Mouse (Mus musculus) forebrain, embryonic 15.5 days (tissue): Measurements from ENCODE around the gene Pbrm1. TPM values are rescaled to one million over a fixed set of nuclear protein-coding genes. Genes with fewer than 3 reads are reported as not detected.

Experiments
- ATAC-seq: fragments of 200-750 bp; cut with Nextera tagmentation; replicated peaks from 2 replicates; pipeline ENCODE4 v1.8.0; 2017; ENCODE audit warnings: mild to moderate bottlenecking, moderate TSS enrichment, moderate library complexity
- H3K27ac ChIP-seq: fragments of 300-500 bp; sonication (generic); replicated peaks from 2 replicates; pipeline ENCODE4 v1.5.1; 2015; ENCODE audit warnings: mild to moderate bottlenecking, inconsistent platforms
- H3K27me3 ChIP-seq: fragments of 300-500 bp; sonication (generic); 2 replicates; pipeline ENCODE4 v1.6.1; 2015; ENCODE audit warnings: inconsistent platforms
- H3K36me3 ChIP-seq: fragments of 300-500 bp; sonication (generic); 2 replicates; pipeline ENCODE4 v1.6.1; 2015; ENCODE audit warnings: mild to moderate bottlenecking, inconsistent platforms
- H3K4me1 ChIP-seq: fragments of 300-500 bp; sonication (generic); 2 replicates; pipeline ENCODE4 v1.6.1; 2015; ENCODE audit warnings: inconsistent platforms
- H3K4me2 ChIP-seq: fragments of 300-500 bp; sonication (generic); replicated peaks from 2 replicates; pipeline ENCODE4 v1.6.1; 2015; ENCODE audit warnings: mild to moderate bottlenecking, inconsistent platforms
- H3K4me3 ChIP-seq: fragments of 300-500 bp; sonication (generic); 2 replicates; pipeline ENCODE4 v1.5.1; 2015; ENCODE audit warnings: mild to moderate bottlenecking, inconsistent platforms
- H3K9ac ChIP-seq: fragments of 300-500 bp; sonication (generic); replicated peaks from 2 replicates; pipeline ENCODE4 v1.6.1; 2015; ENCODE audit warnings: mild to moderate bottlenecking, inconsistent platforms
- H3K9me3 ChIP-seq: fragments of 300-500 bp; sonication (generic); 2 replicates; pipeline ENCODE4 v1.6.1; 2016; ENCODE audit warnings: inconsistent platforms
- WGBS: fragments of 180-500 bp; shearing (Covaris S2); methylation state at CpG from one replicate; pipeline ENCODE4 v1.1.7; 2015; ENCODE audit warnings: mixed read lengths; 5-methylcytosine and 5-hydroxymethylcytosine counted together
- polyA plus RNA-seq: library from polyadenylated mRNA; unstranded; fragments of >200 nt; fragmentation: Nextera tagmentation; extraction: Ambion mirVana; gene quantifications from 2 replicates; pipeline ENCODE4 v1.2.1, GENCODE M21; 2015

Pbrm1 gene
- polyA plus RNA-seq, 1 experiment from 2014 or later: 165 TPM

GRCm38 (mm10) chr14:31129326-31130235 is 110.6 kb downstream of the Pbrm1 start:
- no peaks in the 10 kb centered on the region for H3K36me3 ChIP-seq
- no peaks in the 10 kb centered on the region for H3K9me3 ChIP-seq
- H3K27ac ChIP-seq: peak overlapping the region; percentile 89
- H3K4me2 ChIP-seq: peak overlapping the region; percentile 87
- H3K27me3 ChIP-seq: no peaks in the 10 kb centered on the region
- H3K9ac ChIP-seq: peak overlapping the region; percentile 45
- WGBS: 64% methylated on average over 15 of the region's 15 CpGs
- H3K4me3 ChIP-seq: peak overlapping the region; percentile 90
- H3K4me1 ChIP-seq: peaks cover 74% of the 10 kb centered on the region
- ATAC-seq: no peak

DNA sequence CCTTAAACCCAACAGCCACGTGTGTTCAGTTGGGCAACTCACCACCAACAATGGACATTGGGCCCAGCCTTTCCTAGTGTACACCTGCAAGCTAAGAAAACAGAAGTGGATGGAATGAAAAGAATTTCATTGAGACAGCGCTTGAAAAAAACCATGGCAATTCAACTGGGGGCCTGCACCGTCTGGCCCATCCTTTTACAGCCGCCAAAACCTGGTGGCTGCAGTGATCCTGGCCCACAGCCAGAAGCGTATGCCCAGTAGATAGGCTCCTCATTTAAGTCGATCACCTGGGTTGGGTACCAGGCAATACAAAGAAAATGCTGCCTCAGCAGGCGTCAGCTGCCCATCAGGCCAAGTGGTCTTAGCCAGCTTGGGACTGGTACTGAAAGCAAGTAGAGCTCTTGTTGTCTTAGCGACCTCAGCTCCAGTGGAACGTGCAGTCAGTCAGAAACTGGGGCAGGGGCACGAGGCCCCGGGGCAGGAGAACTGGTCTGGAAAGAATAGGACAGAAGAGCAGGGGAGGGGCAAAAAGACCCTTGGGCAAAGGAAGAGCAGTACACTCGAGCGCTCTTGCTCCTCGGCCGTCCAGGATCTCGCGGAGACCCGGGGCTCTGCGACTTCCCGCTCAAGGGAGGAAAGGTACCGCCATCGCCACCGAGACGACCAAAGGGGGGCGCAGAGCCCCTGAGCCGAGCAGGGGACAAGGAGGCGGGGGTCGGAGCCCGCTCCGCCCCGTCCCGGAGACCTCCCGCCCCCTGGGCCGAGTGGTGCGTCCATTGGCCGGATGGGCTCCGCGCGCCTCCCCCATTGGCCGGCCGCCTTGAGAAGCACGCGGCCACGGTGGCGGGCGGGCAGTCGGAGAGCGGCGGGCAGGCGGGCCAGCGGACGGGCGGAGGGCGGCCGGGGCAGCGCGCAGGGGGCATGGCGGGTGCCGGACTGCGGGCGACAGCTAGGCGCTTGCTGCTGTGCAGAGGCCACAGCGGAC is 111.6 kb downstream of the Pbrm1 start, which contains the start of gene Nt5dc2:
Gene Nt5dc2 (plus strand): TSS at position 818 of the 985 bp plus-strand sequence.
- peak; percentile 58 for ATAC-seq
- Histone ChIP-seq H3K9me3 (no peaks in the 10 kb centered on the region), H3K9ac (peak within 1 kb of the TSS; percentile 72), H3K36me3 (0 out of 2 replicates have a peak, but pooled peaks cover 4% of the 10 kb centered on the region), H3K27ac (peak within 1 kb of the TSS; percentile 89), H3K27me3 (no peaks in the 10 kb centered on the region), H3K4me1 (peaks cover 79% of the 10 kb centered on the region), H3K4me3 (peak within 1 kb of the TSS; percentile 75), H3K4me2 (peak within 1 kb of the TSS; percentile 71)
- WGBS: 3% methylated on average over 60 of the region's 63 CpGs

GRCm38 (mm10) chr14:31131272-31131821 is 112.4 kb downstream of the Pbrm1 start:
- Histone ChIP-seq H3K9ac (peak overlapping the region; percentile 72), H3K27ac (peak overlapping the region; percentile 89), H3K4me3 (peak overlapping the region; percentile 75), H3K4me2 (peak overlapping the region; percentile 71), H3K27me3 (no peaks in the 10 kb centered on the region), H3K36me3 (peaks cover 11% of the 10 kb centered on the region; the same call in 1 of the 2 replicates), H3K9me3 (no peaks in the 10 kb centered on the region), H3K4me1 (peaks cover 73% of the 10 kb centered on the region)
- WGBS: under 1% methylated on average over 43 of the region's 43 CpGs
- ATAC-seq: 0 out of 2 replicates have a peak, but pooled peaks have one; percentile 0

- no peak overlapping the region for H3K27ac ChIP-seq
- H3K4me1 ChIP-seq: peaks cover 66% of the 10 kb centered on the region
- 9% methylated on average over 6 of the region's 6 CpGs for WGBS
- H3K4me2 ChIP-seq: peak overlapping the region; percentile 71
- no peak overlapping the region for H3K9ac ChIP-seq
- no peaks in the 10 kb centered on the region for H3K27me3 ChIP-seq
- H3K4me3 ChIP-seq: peak overlapping the region; percentile 75
- no peak for ATAC-seq
- peaks cover 18% of the 10 kb centered on the region; the same call in 1 of the 2 replicates for H3K36me3 ChIP-seq
- no peaks in the 10 kb centered on the region for H3K9me3 ChIP-seq
These were observed 113.1 kb downstream of the Pbrm1 start for GRCm38 (mm10) chr14:31132031-31132430.

DNA sequence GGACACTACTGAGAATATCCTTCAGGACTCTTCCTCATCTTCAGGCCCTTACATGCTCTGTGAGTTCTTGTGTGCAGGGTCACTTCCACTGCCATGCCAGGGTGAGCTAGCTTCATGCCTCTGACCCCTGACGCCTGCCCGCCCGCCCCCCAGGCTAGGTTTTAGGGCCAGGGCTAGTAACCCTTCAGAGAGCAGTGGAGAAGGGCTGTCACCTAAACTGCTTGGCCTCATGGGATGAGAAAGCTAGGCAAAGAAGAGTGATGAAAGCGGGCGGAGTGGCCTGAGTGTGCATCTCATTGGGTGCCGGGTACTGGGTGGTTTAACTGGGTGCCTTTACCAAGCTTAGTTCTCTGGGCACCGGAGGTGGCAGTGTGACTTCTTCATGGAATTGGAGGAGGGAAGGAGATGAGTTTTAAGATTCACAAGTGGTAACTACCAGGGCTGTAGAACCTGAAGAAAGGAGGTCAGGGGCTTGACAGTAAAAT is 113.6 kb downstream of the Pbrm1 start:
- Histone ChIP-seq H3K9ac (0 out of 2 replicates have a peak overlapping the region, but pooled peaks have one; percentile 4), H3K9me3 (no peaks in the 10 kb centered on the region), H3K4me3 (peak overlapping the region; percentile 75), H3K36me3 (peaks cover 19% of the 10 kb centered on the region; the same call in 1 of the 2 replicates), H3K27me3 (no peaks in the 10 kb centered on the region), H3K4me1 (peaks cover 61% of the 10 kb centered on the region), H3K4me2 (peak overlapping the region; percentile 71), H3K27ac (no peak overlapping the region)
- no peak for ATAC-seq
- WGBS: 85% methylated on average over 7 of the region's 7 CpGs

DNA sequence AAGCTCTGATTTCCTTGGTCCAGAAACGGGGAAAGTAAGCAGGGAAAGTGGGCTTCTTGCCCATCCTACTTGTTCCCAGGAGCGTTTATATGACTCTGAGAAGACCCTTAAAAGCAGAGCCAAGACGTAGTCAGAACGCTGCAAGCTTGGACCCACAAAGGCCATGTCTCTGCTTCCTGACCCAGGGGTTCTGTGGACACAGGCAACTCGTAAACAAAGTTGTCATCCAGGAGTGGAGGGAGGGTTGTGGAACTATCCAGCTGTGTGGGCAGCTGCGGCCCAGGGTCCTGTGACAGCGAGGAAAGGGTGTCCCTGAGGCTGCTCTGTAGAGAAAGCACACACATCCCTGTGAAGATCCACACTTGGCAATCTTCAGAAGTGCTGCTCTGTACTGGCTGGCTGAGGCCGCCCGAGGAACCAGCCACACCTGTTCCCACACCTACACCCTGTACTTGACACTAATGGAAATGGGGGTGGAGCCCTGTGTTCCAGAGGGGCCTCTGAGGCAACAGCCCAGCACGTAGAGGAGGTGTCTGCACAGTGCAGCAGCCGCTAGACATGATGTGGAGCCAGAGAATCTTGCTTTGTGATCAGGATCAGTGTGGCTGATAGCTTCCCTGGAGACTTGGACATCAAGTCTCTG is 114.2 kb downstream of the Pbrm1 start:
- Histone ChIP-seq H3K27me3 (no peaks in the 10 kb centered on the region), H3K9ac (0 out of 2 replicates have a peak overlapping the region, but pooled peaks have one; percentile 4), H3K4me2 (peak overlapping the region; percentile 71), H3K4me1 (peaks cover 60% of the 10 kb centered on the region), H3K9me3 (no peaks in the 10 kb centered on the region), H3K27ac (peak overlapping the region; percentile 71), H3K4me3 (0 out of 2 replicates have a peak overlapping the region, but pooled peaks have one; percentile 2), H3K36me3 (peaks cover 19% of the 10 kb centered on the region; the same call in 1 of the 2 replicates)
- ATAC-seq: no peak
- WGBS: 65% methylated on average over 11 of the region's 11 CpGs

GRCm38 (mm10) chr14:31134015-31135000 is 115.4 kb downstream of the Pbrm1 start:
- Histone ChIP-seq H3K9ac (no peak overlapping the region), H3K4me3 (no peak overlapping the region), H3K27me3 (no peaks in the 10 kb centered on the region), H3K27ac (peak overlapping the region; percentile 71), H3K9me3 (no peaks in the 10 kb centered on the region), H3K4me1 (peaks cover 57% of the 10 kb centered on the region), H3K36me3 (peaks cover 25% of the 10 kb centered on the region), H3K4me2 (no peak overlapping the region)
- WGBS: 65% methylated on average over 25 of the region's 25 CpGs
- 0 out of 2 replicates have a peak, but pooled peaks have one; percentile 2 for ATAC-seq

GRCm38 (mm10) chr14:31135495-31136410 is 116.8 kb downstream of the Pbrm1 start:
- no peaks in the 10 kb centered on the region for H3K27me3 ChIP-seq
- no peak overlapping the region for H3K4me2 ChIP-seq
- H3K4me3 ChIP-seq: no peak overlapping the region
- H3K27ac ChIP-seq: no peak overlapping the region
- H3K9ac ChIP-seq: no peak overlapping the region
- peaks cover 25% of the 10 kb centered on the region for H3K36me3 ChIP-seq
- ATAC-seq: no peak
- H3K9me3 ChIP-seq: no peaks in the 10 kb centered on the region
- 94% methylated on average over 34 of the region's 34 CpGs for WGBS
- peaks cover 45% of the 10 kb centered on the region for H3K4me1 ChIP-seq

DNA sequence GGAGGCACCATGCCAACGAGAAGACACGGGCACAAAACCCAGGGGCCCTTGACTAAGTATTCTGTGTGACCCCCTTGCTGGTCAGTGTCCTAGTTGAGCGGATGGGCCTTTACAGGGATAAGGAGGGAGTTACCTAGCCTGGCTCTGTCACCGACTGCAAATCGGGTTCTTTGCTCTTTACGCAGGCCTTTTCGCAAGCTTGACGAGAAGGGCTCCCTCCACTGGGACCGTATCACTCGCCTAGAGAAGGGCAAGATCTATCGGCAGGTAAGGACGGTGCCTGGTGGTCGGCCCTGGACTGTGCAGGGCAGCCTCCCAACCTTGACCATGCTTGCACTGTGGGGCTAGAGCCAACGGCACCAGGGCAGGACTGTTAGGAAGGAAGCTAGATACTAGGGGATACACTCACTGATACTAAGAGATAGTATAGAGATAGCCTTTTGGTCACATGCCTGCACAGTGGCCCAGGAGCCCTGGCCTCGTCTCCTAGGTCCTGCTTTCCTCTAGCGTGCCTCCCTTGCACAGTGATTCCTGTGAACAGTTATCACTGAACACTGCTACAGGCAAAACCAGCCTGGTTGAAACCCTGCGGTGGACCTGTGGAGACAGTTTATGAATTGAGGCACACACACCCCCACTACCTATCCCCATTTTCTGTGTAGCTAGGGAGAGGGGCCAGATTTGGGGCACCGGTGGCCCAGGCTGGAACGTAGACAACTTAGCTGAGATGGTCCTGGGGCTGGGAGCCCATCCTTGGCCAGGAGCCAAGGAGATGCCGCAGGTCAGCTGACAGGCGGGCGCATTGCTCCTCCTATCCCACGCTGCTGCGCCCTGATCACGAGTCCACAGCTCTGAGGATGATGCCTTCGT is 117.7 kb downstream of the Pbrm1 start:
- Histone ChIP-seq H3K9me3 (no peaks in the 10 kb centered on the region), H3K4me1 (peaks cover 39% of the 10 kb centered on the region), H3K4me3 (no peak overlapping the region), H3K4me2 (no peak overlapping the region), H3K9ac (no peak overlapping the region), H3K27me3 (no peaks in the 10 kb centered on the region), H3K36me3 (peaks cover 25% of the 10 kb centered on the region), H3K27ac (no peak overlapping the region)
- WGBS: 92% methylated on average over 26 of the region's 26 CpGs
- no peak for ATAC-seq
